Mouse (Mus musculus): ENCODE data around the gene Olfr469.
"Not testable (repeated sequence)": the region's sequence is repeated elsewhere in the genome, so short reads cannot be mapped to it uniquely, and the experiment has no call there.

The Olfr469 gene

DNA sequence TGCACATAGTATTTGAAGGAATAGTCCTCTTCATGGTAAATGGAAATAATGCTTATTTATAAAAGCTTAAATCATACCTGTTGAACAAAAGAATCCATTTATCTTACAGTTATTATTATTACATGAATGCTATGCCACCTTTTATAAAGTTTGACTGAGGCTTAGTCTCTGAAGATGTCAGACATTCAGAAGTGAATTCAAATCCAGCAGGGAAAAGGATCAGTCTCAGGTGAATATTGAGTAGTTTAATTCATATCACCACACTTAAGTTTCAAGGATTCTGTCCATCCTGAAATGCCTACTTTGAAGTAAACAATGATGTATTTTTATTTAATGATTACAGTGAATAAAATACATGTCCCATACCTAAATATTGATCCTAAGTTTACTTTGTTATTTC, at the start of gene Olfr469:
Gene Olfr469 (minus strand): TSS at position 101 of the 400 bp plus-strand sequence.
- not testable (repeated sequence) for DNase-seq

DNA sequence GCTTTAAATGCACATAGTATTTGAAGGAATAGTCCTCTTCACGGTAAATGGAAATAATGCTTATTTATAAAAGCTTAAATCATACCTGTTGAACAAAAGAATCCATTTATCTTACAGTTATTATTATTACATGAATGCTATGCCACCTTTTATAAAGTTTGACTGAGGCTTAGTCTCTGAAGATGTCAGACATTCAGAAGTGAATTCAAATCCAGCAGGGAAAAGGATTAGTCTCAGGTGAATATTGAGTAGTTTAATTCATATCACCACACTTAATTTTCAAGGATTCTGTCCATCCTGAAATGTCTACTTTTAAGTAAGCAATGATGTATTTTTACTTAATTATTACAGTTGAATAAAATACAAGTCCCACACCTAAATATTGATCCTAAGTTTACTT, 22.0 kb upstream of the Olfr469 start, which contains the start of gene Olfr470:
Gene Olfr470 (minus strand): TSS at position 101 of the 400 bp plus-strand sequence.
- DNase-seq = not testable (repeated sequence)

DNA sequence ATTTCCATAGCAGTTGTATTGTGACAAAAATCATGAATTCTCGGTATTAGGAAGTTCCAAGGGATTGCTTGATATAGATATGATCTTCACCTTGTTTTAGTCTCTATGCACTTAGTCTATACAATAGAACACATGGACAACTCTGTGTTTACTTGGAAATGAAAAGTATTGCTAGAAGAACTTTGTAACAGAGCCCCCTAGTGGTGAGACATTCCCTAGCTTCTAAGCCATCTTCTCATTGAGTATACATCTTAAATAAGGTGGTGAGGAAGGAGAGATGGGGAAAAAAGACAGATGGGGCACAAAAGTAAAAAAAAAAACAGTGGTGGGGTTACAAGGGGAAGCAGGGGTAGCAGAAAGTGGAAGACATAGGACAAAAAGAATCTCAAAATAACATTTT, 16.4 kb upstream of the Olfr469 start:
- no peak for DNase-seq

DNA sequence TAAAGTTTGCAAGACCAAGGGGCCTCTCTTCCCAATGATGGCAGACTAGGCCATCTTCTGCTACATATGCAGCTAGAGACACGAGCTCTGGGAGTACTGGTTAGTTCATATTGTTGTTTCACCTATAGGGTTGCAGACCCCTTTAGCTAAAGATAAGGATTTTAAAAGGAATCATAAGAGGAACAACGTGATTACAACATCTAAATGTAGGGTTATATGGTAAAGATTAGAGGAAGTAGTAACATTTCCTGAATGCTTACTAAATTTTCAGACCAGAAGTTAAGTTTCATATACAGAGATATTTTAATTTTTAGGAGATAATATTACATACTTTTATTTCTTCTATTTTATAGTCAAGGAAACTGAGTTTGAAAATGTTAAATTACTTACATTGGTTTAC, 1.5 kb downstream of the Olfr469 start:
- not testable (repeated sequence) for DNase-seq

DNA sequence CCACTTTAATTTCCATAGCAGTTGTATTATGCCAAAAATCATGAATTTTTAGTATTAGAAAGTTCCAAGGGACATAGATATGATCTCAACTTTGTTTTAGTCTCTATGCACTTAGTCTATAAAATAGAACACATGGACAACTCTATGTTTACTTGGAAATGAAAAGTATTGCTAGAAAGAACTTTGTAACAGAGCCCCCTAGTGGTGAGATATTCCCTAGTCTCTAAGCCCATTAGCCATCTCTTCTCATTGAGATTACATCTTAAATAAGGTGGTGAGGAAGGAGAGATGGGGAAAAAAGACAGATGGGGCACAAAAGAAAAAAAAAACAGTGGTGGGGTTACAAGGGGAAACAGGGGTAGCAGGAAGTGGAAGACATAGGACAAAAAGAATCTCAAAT, 5.9 kb downstream of the Olfr469 start:
- DNase-seq = no peak

DNA sequence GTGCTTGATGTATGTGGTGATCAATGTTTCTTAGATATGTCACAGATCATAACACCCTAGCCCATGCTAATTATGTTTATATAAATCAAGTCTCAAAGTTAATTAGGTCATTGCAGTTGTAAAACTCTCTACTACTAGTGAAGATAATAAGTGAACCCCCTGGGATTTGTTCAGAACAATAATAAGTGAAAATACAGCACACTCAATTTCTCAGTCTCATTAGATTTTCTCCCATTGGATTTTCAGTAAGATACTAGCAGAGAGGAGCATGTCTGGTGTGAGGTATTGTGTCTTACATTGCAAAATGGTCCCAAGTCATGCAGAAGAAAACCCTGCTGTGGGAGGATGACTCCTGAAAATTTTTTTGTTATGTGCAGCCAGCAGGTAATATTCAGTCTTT, 13.4 kb downstream of the Olfr469 start, which contains the start of gene Olfr467:
Gene Olfr467 (plus strand): TSS at position 301 of the 400 bp plus-strand sequence.
- no peak for DNase-seq

DNA sequence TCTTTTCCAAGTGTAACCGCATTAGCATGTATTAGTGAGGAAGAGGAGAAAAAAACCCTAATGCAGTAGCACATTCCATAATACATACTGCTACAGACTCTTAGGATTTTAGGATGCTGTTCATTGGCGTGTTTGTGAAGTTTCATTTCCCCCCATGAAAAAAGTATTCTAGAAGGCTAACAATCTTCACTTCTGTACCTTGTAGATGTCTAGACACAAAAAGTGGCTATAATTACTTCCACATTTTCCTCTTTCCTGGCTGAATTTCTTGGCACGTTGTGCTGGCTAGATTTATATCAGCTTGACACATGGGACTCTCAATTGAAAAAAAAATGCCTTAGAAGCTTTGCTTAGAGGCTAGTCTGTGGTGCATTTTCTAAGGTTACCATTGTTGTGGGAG, 23.2 kb downstream of the Olfr469 start:
- DNase-seq = no peak

DNA sequence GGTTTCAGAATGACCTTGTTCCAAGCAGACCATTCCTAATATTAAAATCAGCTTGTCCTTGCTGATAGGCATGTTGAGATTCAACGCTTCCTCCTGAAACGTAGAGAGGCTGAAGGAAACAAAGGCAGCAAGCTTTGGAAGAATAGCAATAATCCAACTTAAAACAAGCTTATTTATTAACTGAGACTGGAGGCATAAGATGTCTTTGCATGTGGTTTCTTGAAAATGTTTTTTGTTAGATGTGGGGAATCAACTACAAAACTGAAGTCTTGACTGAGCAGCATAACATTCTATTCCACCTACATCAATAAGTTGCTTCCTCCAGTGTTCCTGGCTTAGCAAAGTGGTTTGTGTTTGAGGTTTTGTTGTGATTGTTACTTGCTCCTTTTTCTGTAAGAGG, 24.2 kb downstream of the Olfr469 start, which contains the start of gene Ovch2:
Gene Ovch2 (minus strand): TSS at position 101 of the 400 bp plus-strand sequence.
- DNase-seq = no peak

DNA sequence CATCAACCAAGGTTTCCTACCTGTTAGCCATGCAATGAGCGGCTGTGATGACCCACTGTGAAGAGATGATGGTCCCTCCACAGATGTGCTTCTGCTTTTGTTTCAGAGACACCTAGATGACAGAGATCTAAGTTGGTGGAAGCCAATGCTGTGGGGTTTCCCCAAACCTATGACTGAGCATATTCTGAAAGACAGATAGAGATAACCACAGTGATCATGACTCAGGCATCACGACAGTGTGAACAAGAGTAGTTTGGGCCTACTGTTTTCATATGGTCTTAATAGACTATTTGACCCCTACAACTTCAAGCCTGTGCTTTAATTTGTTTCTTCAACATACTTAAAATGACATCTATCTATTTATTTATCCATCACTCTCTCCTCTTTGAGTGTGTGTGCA, 28.8 kb downstream of the Olfr469 start:
- DNase-seq = no peak

DNA sequence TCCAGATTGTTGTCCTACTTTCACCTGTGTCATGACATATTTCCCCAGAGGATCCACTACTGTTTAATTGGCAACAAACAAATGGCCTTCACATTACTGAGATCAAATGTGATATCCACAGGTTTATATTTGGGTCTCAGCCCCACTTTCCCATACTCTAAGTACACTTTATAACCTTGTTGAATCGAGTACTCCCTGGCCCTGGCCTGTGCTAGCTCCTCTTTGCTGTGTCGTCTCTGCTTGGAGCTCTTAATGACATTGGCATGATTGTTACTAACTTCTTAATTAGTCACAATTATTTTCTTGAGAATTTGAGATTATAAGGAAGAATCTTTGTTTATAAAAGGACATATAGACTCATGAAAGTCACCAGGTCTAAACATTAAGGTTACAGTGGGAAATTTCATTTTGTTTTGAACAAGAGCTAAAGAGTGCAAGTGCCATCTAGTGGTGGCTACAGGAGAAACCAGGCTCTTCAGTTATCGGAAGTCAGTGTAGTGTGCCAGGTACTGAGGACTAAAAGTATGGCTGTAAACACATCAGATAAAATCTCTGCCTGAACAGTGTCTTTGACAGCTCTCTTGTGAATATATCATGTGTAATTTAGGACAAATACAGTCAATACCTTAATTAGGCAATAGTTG, 37.2 kb downstream of the Olfr469 start:
- no peak for DNase-seq

DNA sequence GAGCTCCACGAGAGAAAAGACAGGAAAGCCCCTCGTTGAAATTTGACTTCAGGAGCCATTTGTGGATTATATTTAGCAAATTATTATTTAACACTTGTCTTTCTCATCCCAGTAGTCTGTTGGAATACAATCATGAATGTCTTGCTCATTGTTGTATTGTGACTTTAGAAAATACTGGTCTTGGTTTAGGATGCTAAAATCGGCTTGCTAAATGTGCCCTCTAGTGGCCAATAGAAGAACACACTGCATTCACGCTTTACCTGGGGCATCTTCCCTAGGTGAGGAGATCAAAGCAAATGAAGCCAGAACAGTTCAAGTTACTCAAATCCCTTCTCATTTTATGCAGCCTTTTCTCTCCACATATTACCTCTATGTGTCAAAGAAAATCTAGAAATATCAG, 45.7 kb downstream of the Olfr469 start:
- no peak for DNase-seq

DNA sequence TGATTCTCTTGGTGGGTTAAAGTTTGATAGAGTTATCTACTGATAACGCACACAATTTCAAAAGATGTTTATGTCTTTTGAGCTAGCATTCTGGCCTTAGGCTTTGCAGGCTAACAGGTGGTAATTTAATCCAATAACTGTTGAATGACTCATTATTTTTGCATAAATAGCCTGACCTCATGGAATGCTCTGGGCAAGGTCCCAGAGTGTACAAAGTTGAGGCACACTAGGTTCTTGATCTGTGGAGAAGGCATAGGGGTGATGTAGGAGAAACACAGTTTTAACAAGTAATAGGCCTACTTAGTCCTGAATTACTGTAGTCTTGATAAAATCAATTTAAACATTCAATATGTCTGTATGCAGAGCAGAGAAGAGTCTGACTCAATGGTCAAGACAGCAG, 47.1 kb downstream of the Olfr469 start:
- DNase-seq = no peak

DNA sequence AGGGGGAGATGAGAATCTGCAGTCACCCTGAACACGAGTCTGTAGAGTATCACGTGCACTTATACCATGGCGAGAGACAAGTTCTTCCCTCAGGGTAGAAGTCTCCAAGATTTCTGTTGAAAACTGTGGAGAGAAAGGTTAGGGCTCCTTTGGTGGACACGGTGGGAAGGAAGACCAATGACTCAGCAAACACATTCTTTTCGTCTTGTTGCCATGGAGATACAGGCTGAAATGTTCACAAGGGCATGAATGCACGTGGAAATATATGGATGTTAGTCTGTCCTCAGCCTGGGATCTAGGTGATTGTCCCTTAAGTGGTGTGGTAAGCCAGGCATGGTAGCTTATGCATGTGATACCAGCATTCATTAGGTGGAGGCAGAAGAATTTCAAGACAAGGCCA, 54.5 kb downstream of the Olfr469 start:
- no peak for DNase-seq
